Mouse (Mus musculus) forebrain, embryonic 14.5 days (tissue): ENCODE results near the gene Pacsin1. TPM values are rescaled to one million over a fixed set of nuclear protein-coding genes. Genes with fewer than 3 reads are reported as not detected.
"Not testable (repeated sequence)": the region's sequence is repeated elsewhere in the genome, so short reads cannot be mapped to it uniquely, and the experiment has no call there.

Experiments used
- ATAC-seq: fragments of 200-750 bp; cut with Nextera tagmentation; 2 replicates; pipeline ENCODE4 v1.8.0; 2017; ENCODE audit warnings: mild to moderate bottlenecking, moderate library complexity
- DNase-seq: peaks from one replicate; pipeline ENCODE4 v3.0.0-alpha.2; 2015; ENCODE audit warnings: low spot score
- H3K27ac ChIP-seq: fragments of 300-500 bp; sonication (generic); 2 replicates; pipeline ENCODE4 v1.5.1; 2014; ENCODE audit warnings: low read depth, mild to moderate bottlenecking, control low read depth, low read length, moderate library complexity
- H3K27me3 ChIP-seq: fragments of 300-500 bp; sonication (generic); replicated peaks from 2 replicates; pipeline ENCODE4 v1.6.1; 2014; ENCODE audit warnings: low read length, control low read depth, mixed read lengths; ENCODE audit not compliant: control insufficient read depth, insufficient read depth
- H3K36me3 ChIP-seq: fragments of 300-500 bp; sonication (generic); 2 replicates; pipeline ENCODE4 v1.6.1; 2014; ENCODE audit warnings: low read length, control low read depth; ENCODE audit not compliant: control insufficient read depth, insufficient read depth
- H3K4me1 ChIP-seq: fragments of 300-500 bp; sonication (generic); 2 replicates; pipeline ENCODE4 v1.6.1; 2014; ENCODE audit warnings: antibody characterized with exemption, low read length, control low read depth; ENCODE audit not compliant: control insufficient read depth, insufficient read depth
- H3K4me2 ChIP-seq: fragments of 300-500 bp; sonication (generic); 2 replicates; pipeline ENCODE4 v1.6.1; 2014; ENCODE audit warnings: mild to moderate bottlenecking, control low read depth, low read length
- H3K4me3 ChIP-seq: fragments of 300-500 bp; sonication (generic); 2 replicates; pipeline ENCODE4 v1.5.1; 2014; ENCODE audit warnings: low read depth, low read length, control low read depth
- H3K9ac ChIP-seq: fragments of 300-500 bp; sonication (generic); 2 replicates; pipeline ENCODE4 v1.6.1; 2014; ENCODE audit warnings: mild to moderate bottlenecking, low read length, control low read depth, moderate library complexity
- H3K9me3 ChIP-seq: fragments of 300-500 bp; sonication (generic); replicated peaks from 2 replicates; pipeline ENCODE4 v1.6.1; 2016; ENCODE audit warnings: low read length, control low read depth, mixed read lengths; ENCODE audit not compliant: control insufficient read depth
- WGBS: fragments of 180-500 bp; shearing (Covaris S2); extraction: QIAGEN DNeasy Blood & Tissue Kit; methylation state at CpG from one replicate; pipeline ENCODE4 v1.1.7; 2014; 5-methylcytosine and 5-hydroxymethylcytosine counted together
- polyA plus RNA-seq: library from polyadenylated mRNA; unstranded; fragments of >200 nt; fragmentation: Nextera tagmentation; extraction: Ambion mirVana; gene quantifications from 2 replicates; pipeline ENCODE4 v1.2.1, GENCODE M21; 2014

Pacsin1 gene
- polyA plus RNA-seq, 1 experiment from 2014 or later, result 22.2 TPM

DNA sequence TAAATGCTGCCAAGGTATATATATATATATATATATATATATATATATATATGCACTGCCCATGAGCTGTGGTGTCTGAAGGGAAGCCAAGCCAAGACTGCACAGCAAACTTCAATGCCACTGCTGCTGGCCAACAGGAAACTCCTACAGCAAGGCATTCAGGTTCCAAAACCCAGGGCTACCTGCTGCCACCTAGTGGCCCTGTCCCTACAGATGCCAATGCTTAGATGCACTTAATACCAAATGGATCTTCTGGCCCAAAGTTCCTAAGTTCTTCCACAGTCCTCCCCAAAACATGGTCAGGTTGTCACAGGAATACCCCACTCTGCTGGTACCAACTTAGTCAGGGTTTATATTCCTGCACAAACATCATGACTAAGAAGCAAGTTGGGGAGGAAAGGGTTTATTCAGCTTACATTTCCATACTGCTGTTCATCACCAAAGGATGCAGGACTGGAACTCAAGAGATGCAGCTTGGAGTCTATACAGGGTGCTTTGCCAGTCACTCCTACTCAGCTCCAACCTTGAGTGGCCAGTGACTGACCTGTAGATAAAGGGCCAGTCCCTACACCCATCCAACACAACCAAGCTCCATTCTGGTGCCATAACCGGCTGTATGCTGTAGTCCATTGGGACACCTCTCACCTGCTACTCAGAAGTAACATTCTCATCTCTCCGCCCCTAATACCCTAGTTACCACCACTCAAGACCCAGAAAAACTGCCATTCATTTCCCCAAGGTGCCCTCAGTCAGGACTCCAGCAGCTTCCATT, 25.9 kb upstream of the Pacsin1 start:
- 67% methylated on average over 2 of the region's 2 CpGs for WGBS
- no peak overlapping the region for H3K4me3 ChIP-seq
- no peaks in the 10 kb centered on the region for H3K9me3 ChIP-seq
- H3K9ac ChIP-seq, result no peak overlapping the region
- H3K4me2 ChIP-seq, result no peak overlapping the region
- H3K27ac ChIP-seq, result no peak overlapping the region
- peaks cover 10% of the 10 kb centered on the region for H3K4me1 ChIP-seq
- DNase-seq (peak; percentile 90), ATAC-seq (peak; percentile 27; the same call in 1 of the 2 replicates)
- no peaks in the 10 kb centered on the region for H3K27me3 ChIP-seq
- H3K36me3 ChIP-seq, result peaks cover 52% of the 10 kb centered on the region

DNA sequence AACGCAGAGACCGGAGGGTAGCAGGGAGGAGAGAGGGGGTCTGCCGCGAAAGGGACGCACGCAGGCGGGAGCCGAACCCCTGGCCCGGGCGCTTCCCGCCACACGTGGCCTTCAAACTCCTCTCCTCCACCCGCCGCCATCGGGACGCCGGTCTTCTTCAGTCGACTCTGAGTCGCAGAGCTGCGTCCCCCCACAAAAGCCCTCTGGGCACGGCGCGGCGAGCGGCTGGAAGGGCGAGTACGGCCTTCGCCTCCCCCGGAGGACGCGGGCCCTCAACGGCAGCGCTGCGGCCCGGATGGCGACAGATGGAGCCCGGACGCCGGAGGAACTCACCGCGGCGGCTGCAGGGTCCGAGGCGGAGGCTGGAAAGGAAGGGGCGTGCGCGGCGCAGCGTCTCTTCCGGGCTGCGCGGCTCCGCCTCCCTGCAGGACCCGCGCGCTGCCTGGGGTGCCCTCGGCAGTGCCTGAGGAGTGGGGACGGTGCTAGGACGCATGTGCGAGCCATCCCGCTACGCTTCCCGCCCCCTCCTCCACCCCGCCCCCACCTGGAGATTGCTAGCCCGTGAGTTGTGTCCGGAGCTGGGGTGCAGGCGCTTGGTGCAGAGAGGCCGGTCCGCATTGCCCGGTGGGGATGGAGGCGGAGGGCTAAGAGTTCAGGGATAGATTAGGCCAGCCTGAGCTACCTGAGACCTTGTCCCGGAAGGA, 20.3 kb upstream of the Pacsin1 start, which contains the start of gene RPS10-NUDT3:
Gene RPS10-NUDT3 (minus strand): TSS at position 352 of the 704 bp plus-strand sequence.
- no peaks in the 10 kb centered on the region for H3K9me3 ChIP-seq
- H3K9ac ChIP-seq, result peak within 1 kb of the TSS; percentile 96
- peak within 1 kb of the TSS; percentile 85 for H3K4me2 ChIP-seq
- H3K4me3 ChIP-seq, result peak within 1 kb of the TSS; percentile 86
- under 1% methylated on average over 62 of the region's 72 CpGs for WGBS
- peaks cover 14% of the 10 kb centered on the region for H3K4me1 ChIP-seq
- peak; percentile 99 for ATAC-seq
- H3K27ac ChIP-seq, result peak within 1 kb of the TSS; percentile 84
- H3K27me3 ChIP-seq, result no peaks in the 10 kb centered on the region
- peak; percentile 96 for DNase-seq
- H3K36me3 ChIP-seq, result peaks cover 42% of the 10 kb centered on the region

DNA sequence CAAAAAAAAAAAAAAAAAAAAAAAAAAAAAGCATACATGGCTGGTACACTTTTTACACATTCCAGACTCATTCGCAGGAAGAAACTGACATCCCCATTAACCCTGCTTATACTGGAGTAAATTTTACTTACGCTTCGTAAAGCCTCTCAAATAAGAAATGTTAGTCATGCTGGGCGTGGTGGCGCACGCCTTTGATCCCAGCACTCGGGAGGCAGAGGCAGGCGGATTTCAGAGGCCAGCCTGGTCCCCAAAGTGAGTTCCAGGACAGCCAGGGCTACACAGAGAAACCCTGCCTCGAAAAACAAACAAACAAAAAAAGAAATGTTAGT, 19.8 kb upstream of the Pacsin1 start:
- H3K4me1 ChIP-seq, result peaks cover 14% of the 10 kb centered on the region
- H3K9ac ChIP-seq, result peak overlapping the region; percentile 96; the same call in 1 of the 2 replicates
- H3K27ac ChIP-seq, result peak overlapping the region; percentile 84
- H3K9me3 ChIP-seq, H3K27me3 ChIP-seq: not testable (repeated sequence)
- peak overlapping the region; percentile 86 for H3K4me3 ChIP-seq
- DNase-seq (peak; percentile 72), ATAC-seq (0 out of 2 replicates have a peak, but pooled peaks have one; percentile 0)
- peaks cover 37% of the 10 kb centered on the region for H3K36me3 ChIP-seq
- peak overlapping the region; percentile 85 for H3K4me2 ChIP-seq
- 51% methylated on average over 9 of the region's 9 CpGs for WGBS

DNA sequence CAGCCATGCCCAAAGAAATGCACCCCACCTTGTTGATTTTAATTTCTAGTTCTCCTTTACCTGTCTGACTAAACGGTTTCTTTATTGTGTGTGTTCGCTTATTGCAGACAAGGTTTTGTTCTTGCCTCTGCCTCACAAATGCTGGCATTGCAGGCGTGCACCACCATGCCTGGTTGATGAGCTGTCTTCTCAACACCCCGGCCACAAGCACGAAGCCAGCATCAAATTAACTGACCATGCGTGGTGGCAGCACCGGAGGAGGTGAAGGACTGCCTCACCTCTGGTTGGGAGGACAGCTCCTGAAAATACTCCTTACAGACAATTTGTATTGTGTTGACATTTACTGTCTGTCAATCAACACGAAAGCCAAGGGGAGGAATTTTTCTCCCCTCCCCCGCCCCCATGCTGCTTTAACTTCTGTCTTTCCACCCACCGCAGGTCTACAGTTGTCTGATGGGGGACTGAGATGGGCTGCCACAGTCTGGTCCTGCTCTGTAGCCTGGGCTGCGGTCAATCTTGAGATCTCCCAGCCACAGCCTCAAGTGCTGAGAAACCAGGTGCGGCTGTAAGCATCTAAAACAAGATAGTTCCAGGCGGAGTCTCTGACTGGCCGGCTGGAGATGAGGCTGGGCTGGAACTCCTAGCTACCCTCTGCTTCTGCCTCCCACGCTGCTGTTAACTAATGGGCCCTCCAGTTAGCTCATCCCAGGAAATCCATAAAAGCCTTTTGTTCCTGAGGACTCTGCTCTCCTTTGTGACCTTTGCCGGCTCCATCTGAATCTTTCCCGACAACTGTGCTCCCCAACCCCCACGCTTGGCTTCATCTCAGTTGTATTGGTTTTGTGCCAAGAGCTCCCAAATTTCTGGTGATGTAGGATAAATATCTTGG, 18.9 kb upstream of the Pacsin1 start, which contains the start of gene Rps10:
Gene Rps10 (minus strand): TSS at position 538 of the 889 bp plus-strand sequence.
- Histone ChIP-seq H3K4me3 (peak within 1 kb of the TSS; percentile 86), H3K9ac (peak within 1 kb of the TSS; percentile 22; the same call in 1 of the 2 replicates), H3K27me3 (no peaks in the 10 kb centered on the region), H3K4me1 (peaks cover 14% of the 10 kb centered on the region), H3K27ac (peak within 1 kb of the TSS; percentile 84), H3K4me2 (peak within 1 kb of the TSS; percentile 85), H3K36me3 (peaks cover 29% of the 10 kb centered on the region), H3K9me3 (no peaks in the 10 kb centered on the region)
- peak; percentile 22 for DNase-seq
- WGBS, result 47% methylated on average over 18 of the region's 18 CpGs
- ATAC-seq, result no peak

DNA sequence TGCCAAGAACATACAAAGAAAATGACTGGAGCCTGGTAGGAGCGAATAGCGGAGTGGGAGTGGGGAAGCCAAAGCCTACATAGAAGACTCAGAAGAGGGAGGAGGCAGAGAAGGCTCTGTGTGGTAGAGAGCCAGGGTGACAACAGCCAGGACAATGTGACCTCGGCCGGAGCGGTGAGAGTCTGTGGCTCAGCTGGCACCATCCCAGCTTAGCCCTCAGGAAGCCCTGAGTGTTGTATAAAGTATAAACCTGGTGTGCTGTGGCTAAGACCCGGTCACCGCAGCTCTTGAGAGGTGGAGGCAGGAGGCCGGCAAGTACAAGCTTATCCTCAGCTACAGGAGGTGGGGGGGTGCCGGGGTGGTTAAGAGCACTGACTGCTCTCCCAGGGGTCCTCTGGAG, 18.0 kb upstream of the Pacsin1 start:
- no peak overlapping the region for H3K9ac ChIP-seq
- ATAC-seq (no peak), DNase-seq (no peak)
- H3K9me3 ChIP-seq, result no peaks in the 10 kb centered on the region
- no peak overlapping the region for H3K27ac ChIP-seq
- peaks cover 14% of the 10 kb centered on the region for H3K4me1 ChIP-seq
- H3K27me3 ChIP-seq, result no peaks in the 10 kb centered on the region
- H3K4me3 ChIP-seq, result no peak overlapping the region
- no peak overlapping the region for H3K4me2 ChIP-seq
- peaks cover 19% of the 10 kb centered on the region for H3K36me3 ChIP-seq
- WGBS, result 59% methylated on average over 9 of the region's 9 CpGs

DNA sequence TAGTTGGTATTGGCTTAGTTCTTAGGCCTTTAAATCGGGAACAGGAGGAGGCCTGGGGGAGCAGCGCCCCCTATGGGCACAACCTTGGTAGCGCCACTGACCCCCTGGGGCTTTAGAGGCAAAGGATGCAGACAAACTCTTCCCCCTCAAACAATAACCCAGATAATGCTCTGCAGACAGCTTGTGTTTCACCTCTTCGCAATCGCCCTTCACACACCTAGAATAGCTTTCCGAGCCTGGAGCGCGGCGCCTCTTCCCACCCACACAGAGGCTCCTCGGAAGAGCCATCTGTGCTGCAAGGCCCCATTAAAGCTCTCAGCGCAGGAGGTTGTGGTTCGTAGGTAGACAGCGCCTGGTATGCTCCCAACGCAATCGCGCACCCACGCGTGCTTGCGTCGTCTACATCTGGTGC, 16.4 kb upstream of the Pacsin1 start:
- Histone ChIP-seq H3K9ac (no peak overlapping the region), H3K36me3 (peaks cover 3% of the 10 kb centered on the region; the same call in 1 of the 2 replicates), H3K27ac (no peak overlapping the region), H3K4me2 (no peak overlapping the region), H3K4me3 (no peak overlapping the region), H3K9me3 (no peaks in the 10 kb centered on the region), H3K27me3 (no peaks in the 10 kb centered on the region), H3K4me1 (peaks cover 12% of the 10 kb centered on the region)
- no peak for ATAC-seq
- DNase-seq, result peak; percentile 22
- WGBS, result 69% methylated on average over 20 of the region's 20 CpGs

DNA sequence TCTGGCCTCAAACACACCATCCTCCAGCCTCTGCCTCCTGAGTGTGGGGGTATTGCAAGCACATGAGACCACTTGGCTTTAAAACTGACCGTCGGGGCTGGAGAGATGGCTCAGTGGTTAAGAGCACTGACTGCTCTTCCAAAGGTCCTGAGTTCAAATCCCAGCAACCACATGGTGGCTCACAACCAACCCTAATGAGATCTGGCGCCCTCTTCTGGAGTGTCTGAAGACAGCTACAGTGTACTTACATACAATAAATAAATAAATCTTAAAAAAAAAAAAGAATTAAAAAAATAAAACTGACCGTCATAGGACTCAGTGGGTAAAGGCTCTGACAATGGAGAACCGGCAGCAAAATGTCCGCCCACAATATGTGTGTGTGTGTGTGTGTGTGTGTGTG, 15.5 kb upstream of the Pacsin1 start:
- ATAC-seq, H3K36me3 ChIP-seq, H3K9me3 ChIP-seq, H3K27me3 ChIP-seq, H3K4me3 ChIP-seq, DNase-seq, H3K4me2 ChIP-seq, H3K9ac ChIP-seq, H3K27ac ChIP-seq: not testable (repeated sequence)
- peaks cover 12% of the 10 kb centered on the region for H3K4me1 ChIP-seq
- WGBS, result 92% methylated on average over 6 of the region's 6 CpGs

DNA sequence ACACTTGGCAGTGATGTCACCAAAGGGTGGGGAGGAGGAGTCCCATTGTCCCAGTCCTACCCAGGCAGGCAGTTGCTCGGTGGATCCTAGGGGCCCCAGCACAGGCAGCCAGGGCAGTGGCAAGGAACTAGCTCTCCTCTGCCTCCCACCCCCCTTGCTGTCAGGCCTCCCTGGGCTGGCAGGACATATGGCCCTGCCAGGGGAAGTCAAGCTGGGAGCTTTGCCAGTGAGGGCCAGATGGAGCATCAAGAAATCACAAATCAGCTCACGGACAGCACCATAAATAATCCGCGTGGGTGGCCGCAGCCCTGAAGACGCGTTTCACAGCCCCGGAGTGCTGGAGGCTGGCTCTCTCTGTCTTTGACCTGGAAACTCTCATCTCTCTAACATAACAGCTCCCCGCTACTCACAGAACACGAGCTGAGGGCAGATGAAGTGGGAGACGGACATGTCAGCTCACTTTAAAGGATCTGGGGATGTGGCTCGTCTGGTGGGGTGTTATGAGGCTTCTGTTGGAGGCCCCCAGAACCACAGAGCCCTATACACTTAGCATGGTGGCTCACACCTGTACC, 12.7 kb upstream of the Pacsin1 start:
- Histone ChIP-seq H3K4me2 (peak overlapping the region; percentile 28), H3K9ac (peak overlapping the region; percentile 29), H3K36me3 (no peaks in the 10 kb centered on the region), H3K9me3 (no peaks in the 10 kb centered on the region), H3K4me1 (peaks cover 6% of the 10 kb centered on the region; the same call in 1 of the 2 replicates), H3K27me3 (no peaks in the 10 kb centered on the region), H3K27ac (peak overlapping the region; percentile 81), H3K4me3 (no peak overlapping the region)
- ATAC-seq, result peak; percentile 87
- 26% methylated on average over 12 of the region's 12 CpGs for WGBS
- peak; percentile 86 for DNase-seq
